Mouse (Mus musculus) testis, adult 2 months (tissue): ENCODE results near the gene Ap5m1.

Source experiments
- CTCF ChIP-seq: fragments of 200-500 bp; IDR thresholded peaks from 2 replicates; pipeline ENCODE4 v1.5.1; 2012; ENCODE audit warnings: low read depth, mild to moderate bottlenecking, inconsistent platforms, low read length, moderate library complexity; ENCODE audit not compliant: control insufficient read depth, insufficient read depth, insufficient replicate concordance
- POLR2A ChIP-seq: fragments of 200-500 bp; IDR thresholded peaks from 2 replicates; pipeline ENCODE4 v1.6.1; 2012; ENCODE audit warnings: low read depth, mild to moderate bottlenecking, inconsistent platforms, low read length, moderate library complexity; ENCODE audit not compliant: control insufficient read depth

- TF ChIP-seq CTCF (no peak), POLR2A (no peak)
Measured at GRCm38 (mm10) chr14:49138171-49138570, 72.3 kb downstream of the Ap5m1 start.
